Mouse (Mus musculus): ENCODE data around the gene Cbx6. TPM values are rescaled to one million over a fixed set of nuclear protein-coding genes. Genes with fewer than 3 reads are reported as not detected.

Cbx6 gene
- polyA plus RNA-seq, 1 experiment = 19.9 TPM

GRCm38 (mm10) chr15:79847100-79847499, 12.6 kb upstream of the Cbx6 start:
- no peak for TF ChIP-seq CTCF (IDR thresholded peaks at IDR 0.05; ENCODE audit: extremely low read depth, insufficient read length, insufficient replicate concordance, low read depth, low read length)
- 42% methylated on average over 5 of the region's 5 CpGs for WGBS
- no peak overlapping the region for H3K4me3 ChIP-seq (ENCODE audit: low read depth, low read length)

GRCm38 (mm10) chr15:79845986-79846385, 11.5 kb upstream of the Cbx6 start:
- WGBS = 65% methylated on average over 4 of the region's 4 CpGs
- H3K27me3 ChIP-seq (ENCODE audit: control insufficient read depth, insufficient read depth, low read length) = no peaks in the 10 kb centered on the region
- H3K4me3 ChIP-seq (ENCODE audit: low read depth, low read length) = no peak overlapping the region
- no peak overlapping the region for H3K27ac ChIP-seq (ENCODE audit: insufficient read depth, low read depth, low read length)
- H3K36me3 ChIP-seq (ENCODE audit: control insufficient read depth, insufficient read depth, low read length) = no peaks in the 10 kb centered on the region
- H3K4me1 ChIP-seq (ENCODE audit: control insufficient read depth, insufficient read depth, insufficient read length, low read length) = no peaks in the 10 kb centered on the region
- no peak for TF ChIP-seq CTCF (IDR thresholded peaks at IDR 0.05; ENCODE audit: extremely low read depth, insufficient read length, insufficient replicate concordance, low read depth, low read length)
- no peak for TF ChIP-seq POLR2A (IDR thresholded peaks at IDR 0.05; ENCODE audit: low read depth, low read length)

More at GRCm38 (mm10) chr15:79847100-79847499, 12.6 kb upstream of the Cbx6 start:
- Histone ChIP-seq H3K4me1 (ENCODE audit: control insufficient read depth, insufficient read depth, insufficient read length, low read length) (peaks cover 4% of the 10 kb centered on the region; the same call in 1 of the 2 replicates), H3K27me3 (ENCODE audit: control insufficient read depth, insufficient read depth, low read length) (no peaks in the 10 kb centered on the region), H3K27ac (ENCODE audit: insufficient read depth, low read depth, low read length) (no peak overlapping the region), H3K36me3 (ENCODE audit: control insufficient read depth, insufficient read depth, low read length) (no peaks in the 10 kb centered on the region)

- Histone ChIP-seq H3K27ac (ENCODE audit: insufficient read depth, low read depth, low read length) (no peak overlapping the region), H3K4me3 (ENCODE audit: low read depth, low read length) (no peak overlapping the region), H3K36me3 (ENCODE audit: control insufficient read depth, insufficient read depth, low read length) (no peaks in the 10 kb centered on the region), H3K27me3 (ENCODE audit: control insufficient read depth, insufficient read depth, low read length) (no peaks in the 10 kb centered on the region), H3K4me1 (ENCODE audit: control insufficient read depth, insufficient read depth, insufficient read length, low read length) (no peaks in the 10 kb centered on the region)
- 81% methylated on average over 3 of the region's 3 CpGs for WGBS
- TF ChIP-seq POLR2A (IDR thresholded peaks at IDR 0.05; ENCODE audit: low read depth, low read length) (no peak), CTCF (IDR thresholded peaks at IDR 0.05; ENCODE audit: extremely low read depth, insufficient read length, insufficient replicate concordance, low read depth, low read length) (no peak)
Measured at GRCm38 (mm10) chr15:79842985-79843384, 8.5 kb upstream of the Cbx6 start.

GRCm38 (mm10) chr15:79840281-79840680, 5.8 kb upstream of the Cbx6 start:
- Histone ChIP-seq H3K4me3 (ENCODE audit: low read depth, low read length) (no peak overlapping the region), H3K27ac (ENCODE audit: insufficient read depth, low read depth, low read length) (no peak overlapping the region), H3K4me1 (ENCODE audit: control insufficient read depth, insufficient read depth, insufficient read length, low read length) (no peaks in the 10 kb centered on the region), H3K36me3 (ENCODE audit: control insufficient read depth, insufficient read depth, low read length) (no peaks in the 10 kb centered on the region), H3K27me3 (ENCODE audit: control insufficient read depth, insufficient read depth, low read length) (no peaks in the 10 kb centered on the region)
- no peak for TF ChIP-seq CTCF (IDR thresholded peaks at IDR 0.05; ENCODE audit: extremely low read depth, insufficient read length, insufficient replicate concordance, low read depth, low read length)
- TF ChIP-seq POLR2A (IDR thresholded peaks at IDR 0.05; ENCODE audit: low read depth, low read length) = no peak
- WGBS = 35% methylated on average over 2 of the region's 2 CpGs

GRCm38 (mm10) chr15:79834881-79835260, 383 bp upstream of the Cbx6 start:
- Histone ChIP-seq H3K36me3 (ENCODE audit: control insufficient read depth, insufficient read depth, low read length) (no peaks in the 10 kb centered on the region), H3K27ac (ENCODE audit: insufficient read depth, low read depth, low read length) (no peak overlapping the region), H3K4me3 (ENCODE audit: low read depth, low read length) (no peak overlapping the region), H3K4me1 (ENCODE audit: control insufficient read depth, insufficient read depth, insufficient read length, low read length) (peaks cover 6% of the 10 kb centered on the region), H3K27me3 (ENCODE audit: control insufficient read depth, insufficient read depth, low read length) (no peaks in the 10 kb centered on the region)
- TF ChIP-seq CTCF (IDR thresholded peaks at IDR 0.05; ENCODE audit: extremely low read depth, insufficient read length, insufficient replicate concordance, low read depth, low read length) (no peak), POLR2A (IDR thresholded peaks at IDR 0.05; ENCODE audit: low read depth, low read length) (no peak)
- 81% methylated on average over 9 of the region's 9 CpGs for WGBS

- 2% methylated on average over 41 of the region's 41 CpGs for WGBS
Measured at GRCm38 (mm10) chr15:79833251-79834050, 1.0 kb downstream of the Cbx6 start.

GRCm38 (mm10) chr15:79832064-79832900, 2.2 kb downstream of the Cbx6 start:
- Histone ChIP-seq H3K36me3 (ENCODE audit: control insufficient read depth, insufficient read depth, low read length) (peaks cover 2% of the 10 kb centered on the region; the same call in 1 of the 2 replicates), H3K4me3 (ENCODE audit: low read depth, low read length) (no peak overlapping the region), H3K27me3 (ENCODE audit: control insufficient read depth, insufficient read depth, low read length) (no peaks in the 10 kb centered on the region), H3K27ac (ENCODE audit: insufficient read depth, low read depth, low read length) (no peak overlapping the region), H3K4me1 (ENCODE audit: control insufficient read depth, insufficient read depth, insufficient read length, low read length) (peaks cover 6% of the 10 kb centered on the region)
- 46% methylated on average over 18 of the region's 18 CpGs for WGBS
- TF ChIP-seq POLR2A (IDR thresholded peaks at IDR 0.05; ENCODE audit: low read depth, low read length) (no peak), CTCF (IDR thresholded peaks at IDR 0.05; ENCODE audit: extremely low read depth, insufficient read length, insufficient replicate concordance, low read depth, low read length) (peak; percentile 92)

More at GRCm38 (mm10) chr15:79833251-79834050, 1.0 kb downstream of the Cbx6 start:
- peak overlapping the region; percentile 82 for H3K4me3 ChIP-seq (ENCODE audit: low read depth, low read length)
- H3K27ac ChIP-seq (ENCODE audit: insufficient read depth, low read depth, low read length) = no peak overlapping the region
- TF ChIP-seq POLR2A (IDR thresholded peaks at IDR 0.05; ENCODE audit: low read depth, low read length) (no peak), CTCF (IDR thresholded peaks at IDR 0.05; ENCODE audit: extremely low read depth, insufficient read length, insufficient replicate concordance, low read depth, low read length) (no peak)
- peaks cover 6% of the 10 kb centered on the region for H3K4me1 ChIP-seq (ENCODE audit: control insufficient read depth, insufficient read depth, insufficient read length, low read length)
- H3K27me3 ChIP-seq (ENCODE audit: control insufficient read depth, insufficient read depth, low read length) = no peaks in the 10 kb centered on the region
- H3K36me3 ChIP-seq (ENCODE audit: control insufficient read depth, insufficient read depth, low read length) = no peaks in the 10 kb centered on the region; the same call in 1 of the 2 replicates

All from small intestine, adult 2 months (tissue).